Mouse (Mus musculus): ENCODE results near the gene Ric1. TPM values are rescaled to one million over a fixed set of nuclear protein-coding genes. Genes with fewer than 3 reads are reported as not detected.
"Not testable (repeated sequence)": the region's sequence is repeated elsewhere in the genome, so short reads cannot be mapped to it uniquely, and the experiment has no call there.

Gene Ric1
- polyA plus RNA-seq, 1 experiment = 49.7 TPM

DNA sequence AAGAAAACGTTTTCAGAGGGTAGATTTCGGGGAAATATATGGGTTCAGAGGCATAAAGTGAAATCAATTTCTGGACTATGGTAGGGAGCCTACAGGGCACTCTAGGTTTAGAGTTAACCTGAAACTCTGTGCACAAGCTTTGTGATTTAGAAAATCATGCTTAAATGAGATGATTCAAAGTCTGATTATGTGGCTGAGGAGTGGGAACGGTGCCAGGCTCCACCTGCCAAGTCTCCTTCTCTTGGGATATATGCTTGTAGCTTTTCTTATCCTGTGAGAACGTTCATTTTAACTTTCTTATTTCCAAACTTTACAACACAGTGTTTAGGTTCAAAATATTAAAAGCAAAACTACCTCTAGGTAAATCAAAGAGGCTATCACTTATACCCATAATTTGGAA lies 2.5 kb downstream of the Ric1 start:
- H3K4me3 ChIP-seq (ENCODE audit: low read depth, low read length) = no peak overlapping the region
- H3K36me3 ChIP-seq (ENCODE audit: control insufficient read depth, insufficient read depth, low read length, poor library complexity, severe bottlenecking) = 0 out of 2 replicates have a peak, but pooled peaks cover 6% of the 10 kb centered on the region
- TF ChIP-seq CTCF (IDR thresholded peaks at IDR 0.05; ENCODE audit: low read depth, low read length) (no peak), POLR2A (IDR thresholded peaks at IDR 0.05; ENCODE audit: insufficient read depth, low read length) (no peak), EP300 (IDR thresholded peaks at IDR 0.05; ENCODE audit: insufficient read depth, low read depth, low read length) (no peak)
- H3K4me1 ChIP-seq (ENCODE audit: control insufficient read depth, insufficient read depth, low read length) = peaks cover 2% of the 10 kb centered on the region
- H3K9me3 ChIP-seq (replicated peaks; ENCODE audit: control insufficient read depth, insufficient read depth, low read length, poor library complexity, severe bottlenecking) = no peaks in the 10 kb centered on the region
- no peak overlapping the region for H3K9ac ChIP-seq (ENCODE audit: low read depth, poor library complexity, severe bottlenecking)
- no peak overlapping the region for H3K27ac ChIP-seq (ENCODE audit: insufficient read depth, low read length)
- no peaks in the 10 kb centered on the region for H3K27me3 ChIP-seq (ENCODE audit: control insufficient read depth, insufficient read depth, low read length, poor library complexity, severe bottlenecking)

DNA sequence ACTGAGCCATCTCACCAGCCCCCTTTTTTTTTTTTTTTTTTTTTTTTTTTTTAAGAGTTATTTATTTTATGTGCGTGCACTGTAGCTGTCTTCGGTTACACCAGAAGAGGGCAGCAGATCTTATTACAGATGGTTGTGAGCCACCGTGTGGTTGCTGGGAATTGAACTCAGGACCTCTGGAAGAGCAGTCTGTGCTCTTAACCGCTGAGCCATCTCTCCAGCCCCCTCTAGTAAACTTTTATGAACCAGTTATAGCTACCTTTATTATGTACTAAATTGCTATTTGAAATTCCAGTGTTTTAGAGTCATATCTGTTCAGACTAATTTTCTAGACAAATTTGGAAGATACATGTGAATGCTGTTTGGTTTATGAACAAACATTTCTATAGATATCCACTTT lies 3.5 kb downstream of the Ric1 start:
- not testable (repeated sequence) for H3K27ac ChIP-seq (ENCODE audit: insufficient read depth, low read length); H3K36me3 ChIP-seq (ENCODE audit: control insufficient read depth, insufficient read depth, low read length, poor library complexity, severe bottlenecking); H3K9ac ChIP-seq (ENCODE audit: low read depth, poor library complexity, severe bottlenecking); H3K9me3 ChIP-seq (replicated peaks; ENCODE audit: control insufficient read depth, insufficient read depth, low read length, poor library complexity, severe bottlenecking); H3K27me3 ChIP-seq (ENCODE audit: control insufficient read depth, insufficient read depth, low read length, poor library complexity, severe bottlenecking); H3K4me3 ChIP-seq (ENCODE audit: low read depth, low read length); H3K4me1 ChIP-seq (ENCODE audit: control insufficient read depth, insufficient read depth, low read length)

GRCm38 (mm10) chr19:29526837-29527236 lies 4.8 kb downstream of the Ric1 start:
- no peaks in the 10 kb centered on the region for H3K9me3 ChIP-seq (replicated peaks; ENCODE audit: control insufficient read depth, insufficient read depth, low read length, poor library complexity, severe bottlenecking)
- no peak overlapping the region for H3K27ac ChIP-seq (ENCODE audit: insufficient read depth, low read length)
- H3K9ac ChIP-seq (ENCODE audit: low read depth, poor library complexity, severe bottlenecking) = no peak overlapping the region
- no peak overlapping the region for H3K4me3 ChIP-seq (ENCODE audit: low read depth, low read length)
- peaks cover 2% of the 10 kb centered on the region for H3K4me1 ChIP-seq (ENCODE audit: control insufficient read depth, insufficient read depth, low read length)
- H3K27me3 ChIP-seq (ENCODE audit: control insufficient read depth, insufficient read depth, low read length, poor library complexity, severe bottlenecking) = no peaks in the 10 kb centered on the region
- no peak for TF ChIP-seq CTCF (IDR thresholded peaks at IDR 0.05; ENCODE audit: low read depth, low read length)
- no peak for TF ChIP-seq EP300 (IDR thresholded peaks at IDR 0.05; ENCODE audit: insufficient read depth, low read depth, low read length)
- no peak for TF ChIP-seq POLR2A (IDR thresholded peaks at IDR 0.05; ENCODE audit: insufficient read depth, low read length)
- no peaks in the 10 kb centered on the region for H3K36me3 ChIP-seq (ENCODE audit: control insufficient read depth, insufficient read depth, low read length, poor library complexity, severe bottlenecking)

DNA sequence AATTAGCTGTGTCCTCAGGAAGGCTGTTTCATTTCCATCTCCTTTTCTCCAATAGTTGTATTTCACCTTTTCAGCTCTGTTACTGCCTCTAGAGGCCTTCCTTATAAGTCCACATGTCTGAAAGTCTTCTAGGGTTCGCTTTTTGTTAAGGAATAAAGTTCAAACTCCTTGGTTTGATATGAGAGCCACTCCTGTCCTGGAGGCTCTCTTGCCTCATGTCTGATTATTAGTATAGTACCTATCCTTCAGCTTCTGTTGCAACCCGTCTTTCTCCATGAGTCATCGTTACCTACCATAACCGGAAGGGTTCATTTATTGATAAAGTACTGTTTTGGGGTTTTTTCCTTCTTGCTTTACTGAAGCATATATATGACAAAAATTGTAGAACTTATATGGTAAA lies 5.2 kb downstream of the Ric1 start:
- H3K36me3 ChIP-seq (ENCODE audit: control insufficient read depth, insufficient read depth, low read length, poor library complexity, severe bottlenecking) = no peaks in the 10 kb centered on the region
- peaks cover 2% of the 10 kb centered on the region for H3K4me1 ChIP-seq (ENCODE audit: control insufficient read depth, insufficient read depth, low read length)
- H3K4me3 ChIP-seq (ENCODE audit: low read depth, low read length) = no peak overlapping the region
- H3K9ac ChIP-seq (ENCODE audit: low read depth, poor library complexity, severe bottlenecking) = no peak overlapping the region
- no peak overlapping the region for H3K27ac ChIP-seq (ENCODE audit: insufficient read depth, low read length)
- no peaks in the 10 kb centered on the region for H3K27me3 ChIP-seq (ENCODE audit: control insufficient read depth, insufficient read depth, low read length, poor library complexity, severe bottlenecking)
- H3K9me3 ChIP-seq (replicated peaks; ENCODE audit: control insufficient read depth, insufficient read depth, low read length, poor library complexity, severe bottlenecking) = no peaks in the 10 kb centered on the region
- TF ChIP-seq EP300 (IDR thresholded peaks at IDR 0.05; ENCODE audit: insufficient read depth, low read depth, low read length) (no peak), CTCF (IDR thresholded peaks at IDR 0.05; ENCODE audit: low read depth, low read length) (no peak), POLR2A (IDR thresholded peaks at IDR 0.05; ENCODE audit: insufficient read depth, low read length) (no peak)

- peaks cover 2% of the 10 kb centered on the region for H3K4me1 ChIP-seq (ENCODE audit: control insufficient read depth, insufficient read depth, low read length)
- no peak overlapping the region for H3K4me3 ChIP-seq (ENCODE audit: low read depth, low read length)
- no peaks in the 10 kb centered on the region for H3K27me3 ChIP-seq (ENCODE audit: control insufficient read depth, insufficient read depth, low read length, poor library complexity, severe bottlenecking)
- no peak overlapping the region for H3K9ac ChIP-seq (ENCODE audit: low read depth, poor library complexity, severe bottlenecking)
- TF ChIP-seq POLR2A (IDR thresholded peaks at IDR 0.05; ENCODE audit: insufficient read depth, low read length) (no peak), CTCF (IDR thresholded peaks at IDR 0.05; ENCODE audit: low read depth, low read length) (no peak), EP300 (IDR thresholded peaks at IDR 0.05; ENCODE audit: insufficient read depth, low read depth, low read length) (no peak)
- no peak overlapping the region for H3K27ac ChIP-seq (ENCODE audit: insufficient read depth, low read length)
- H3K9me3 ChIP-seq (replicated peaks; ENCODE audit: control insufficient read depth, insufficient read depth, low read length, poor library complexity, severe bottlenecking) = no peaks in the 10 kb centered on the region
- no peaks in the 10 kb centered on the region; the same call in 1 of the 2 replicates for H3K36me3 ChIP-seq (ENCODE audit: control insufficient read depth, insufficient read depth, low read length, poor library complexity, severe bottlenecking)
These were observed 6.5 kb downstream of the Ric1 start for GRCm38 (mm10) chr19:29528568-29528967.

DNA sequence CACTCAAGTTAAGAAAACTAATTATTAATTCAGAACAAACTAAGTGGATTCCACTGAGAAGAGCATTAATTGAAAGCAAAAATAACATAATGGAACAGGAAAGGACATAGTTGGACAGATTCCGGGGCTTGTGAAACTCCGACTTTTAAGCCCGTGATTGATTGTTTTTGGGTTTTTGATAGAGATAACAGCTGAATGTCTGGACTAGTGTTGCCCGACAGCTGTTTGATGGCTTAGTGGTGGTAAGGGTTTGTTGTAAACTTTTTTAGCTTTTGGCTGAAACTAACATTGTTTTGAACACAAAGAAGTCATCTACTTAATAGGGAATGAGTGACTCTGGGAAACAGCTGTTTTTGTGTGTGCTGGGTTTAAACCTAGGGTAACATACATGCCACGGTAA lies 11.9 kb downstream of the Ric1 start:
- H3K27ac ChIP-seq (ENCODE audit: insufficient read depth, low read length) = no peak overlapping the region
- H3K9me3 ChIP-seq (replicated peaks; ENCODE audit: control insufficient read depth, insufficient read depth, low read length, poor library complexity, severe bottlenecking) = 0 out of 2 replicates have a peak, but pooled peaks cover 2% of the 10 kb centered on the region
- H3K36me3 ChIP-seq (ENCODE audit: control insufficient read depth, insufficient read depth, low read length, poor library complexity, severe bottlenecking) = peaks cover 3% of the 10 kb centered on the region; the same call in 1 of the 2 replicates
- H3K9ac ChIP-seq (ENCODE audit: low read depth, poor library complexity, severe bottlenecking) = no peak overlapping the region
- no peaks in the 10 kb centered on the region for H3K4me1 ChIP-seq (ENCODE audit: control insufficient read depth, insufficient read depth, low read length)
- H3K4me3 ChIP-seq (ENCODE audit: low read depth, low read length) = no peak overlapping the region
- TF ChIP-seq EP300 (IDR thresholded peaks at IDR 0.05; ENCODE audit: insufficient read depth, low read depth, low read length) (no peak), POLR2A (IDR thresholded peaks at IDR 0.05; ENCODE audit: insufficient read depth, low read length) (no peak), CTCF (IDR thresholded peaks at IDR 0.05; ENCODE audit: low read depth, low read length) (no peak)
- no peaks in the 10 kb centered on the region for H3K27me3 ChIP-seq (ENCODE audit: control insufficient read depth, insufficient read depth, low read length, poor library complexity, severe bottlenecking)

Data from ES-Bruce4 (cell line).